Mouse (Mus musculus): ENCODE results near the gene C87436. TPM values are rescaled to one million over a fixed set of nuclear protein-coding genes. Genes with fewer than 3 reads are reported as not detected.
A peak's percentile ranks its signal among the peaks of the same experiment; 100 is the strongest.

Gene C87436
- total and polyA plus RNA-seq, 3 experiments: 5.2 to 8.7 (median 8.1) TPM

GRCm38 (mm10) chr6:86522001-86522911, 84.1 kb downstream of the C87436 start:
- no peaks in the 10 kb centered on the region for H3K9me3 ChIP-seq (replicated peaks; ENCODE audit: low read length)
- TF ChIP-seq ELF1 (IDR thresholded peaks at IDR 0.05; ENCODE audit: low read depth, low read length) (no peak), ZNF384 (IDR thresholded peaks at IDR 0.05; ENCODE audit: low read depth, low read length) (peak; percentile 90)
- in situ Hi-C loops (cut with MboI; ENCODE audit: low pct_ligation_motif_present, low pct_unique_long_range_greater_than_20kb, low sequenced_read_pairs) (no loop called here), dilution Hi-C loops (cut with MboI; ENCODE audit: extremely low pct_ligation_motif_present, extremely low pct_unique_long_range_greater_than_20kb, low sequenced_read_pairs) (no loop called here)
- peaks cover 4 to 44% of the 10 kb centered on the region in 2 experiments for H3K36me3 ChIP-seq (replicated peaks in 1 of 2; ENCODE audit: control insufficient read depth in 1 of 2, insufficient read depth in 1 of 2, low read length in 1 of 2)
- peaks cover 35% of the 10 kb centered on the region for H3K79me2 ChIP-seq (replicated peaks; ENCODE audit: control insufficient read depth, extremely low read depth, insufficient read depth, poor library complexity, severe bottlenecking)
- H3K27me3 ChIP-seq (replicated peaks): no peaks in the 10 kb centered on the region
- no peak for DNase-seq (ENCODE audit: extremely low read depth)
- H3K4me1 ChIP-seq (ENCODE audit: control insufficient read depth in 1 of 2, insufficient read depth in 2 of 2): peaks cover 0 to 22% of the 10 kb centered on the region in 2 experiments; a peak in 2 of 4 replicates
- H3K9ac ChIP-seq (ENCODE audit: insufficient read depth, low read depth): no peak overlapping the region; the same call in 1 of the 2 replicates
- H3K4me3 ChIP-seq (replicated peaks in 1 of 3; ENCODE audit: low read depth in 2 of 3, low read length in 2 of 3, poor library complexity in 1 of 3): no peak overlapping the region
- H3K4me2 ChIP-seq (ENCODE audit: insufficient read depth, low read depth, poor library complexity, severe bottlenecking): no peak overlapping the region
- no peak overlapping the region for H3K27ac ChIP-seq (ENCODE audit: insufficient read depth, low read depth)

Other genes starting within 250 kb of the C87436 start
- not detected in 2 replicates for gene Tgfa, start 243.2 kb upstream of the C87436 start, total RNA-seq (2012; rRNA removed)
- not detected in 2 replicates for gene Tgfa, start 243.2 kb upstream of the C87436 start, total RNA-seq (2014; rRNA removed)
- gene Tgfa, start 243.2 kb upstream of the C87436 start, polyA plus RNA-seq (2012; ENCODE audit: insufficient read length, low read depth): not detected in 2 replicates
- gene Fam136a, start 72.7 kb upstream of the C87436 start, total RNA-seq (2012; rRNA removed): 152 and 200 TPM in 2 replicates
- gene Fam136a, start 72.7 kb upstream of the C87436 start, total RNA-seq (2014; rRNA removed): 339 and 378 TPM in 2 replicates
- gene Fam136a, start 72.7 kb upstream of the C87436 start, polyA plus RNA-seq (2012; ENCODE audit: insufficient read length, low read depth): 160 and 179 TPM in 2 replicates
- 462 and 546 TPM in 2 replicates for gene Snrpg, start 67.1 kb upstream of the C87436 start, total RNA-seq (2012; rRNA removed)
- 137 and 146 TPM in 2 replicates for gene Snrpg, start 67.1 kb upstream of the C87436 start, total RNA-seq (2014; rRNA removed)
- gene Snrpg, start 67.1 kb upstream of the C87436 start, polyA plus RNA-seq (2012; ENCODE audit: insufficient read length, low read depth): 408 and 446 TPM in 2 replicates
- gene Pcyox1, start 41.2 kb upstream of the C87436 start, total RNA-seq (2012; rRNA removed): 12.8 and 14.1 TPM in 2 replicates
- gene Pcyox1, start 41.2 kb upstream of the C87436 start, total RNA-seq (2014; rRNA removed): 10.7 and 12.9 TPM in 2 replicates
- 8.7 TPM in 2 replicates for gene Pcyox1, start 41.2 kb upstream of the C87436 start, polyA plus RNA-seq (2012; ENCODE audit: insufficient read length, low read depth)
- gene Tia1, start 34.2 kb upstream of the C87436 start, total RNA-seq (2012; rRNA removed): 31.8 and 36.8 TPM in 2 replicates
- gene Tia1, start 34.2 kb upstream of the C87436 start, total RNA-seq (2014; rRNA removed): 41.4 and 49.1 TPM in 2 replicates
- 34.0 and 36.1 TPM in 2 replicates for gene Tia1, start 34.2 kb upstream of the C87436 start, polyA plus RNA-seq (2012; ENCODE audit: insufficient read length, low read depth)
- gene Gm44790, start 11.7 kb upstream of the C87436 start, total RNA-seq (2012; rRNA removed): not detected in 2 replicates
- gene Gm44790, start 11.7 kb upstream of the C87436 start, total RNA-seq (2014; rRNA removed): not detected in 2 replicates
- not detected in 2 replicates for gene Gm44790, start 11.7 kb upstream of the C87436 start, polyA plus RNA-seq (2012; ENCODE audit: insufficient read length, low read depth)
- gene Pcbp1, start 87.9 kb downstream of the C87436 start, total RNA-seq (2012; rRNA removed): 68.9 and 81.2 TPM in 2 replicates
- gene Pcbp1, start 87.9 kb downstream of the C87436 start, total RNA-seq (2014; rRNA removed): 47.3 and 73.0 TPM in 2 replicates
- 318 and 337 TPM in 2 replicates for gene Pcbp1, start 87.9 kb downstream of the C87436 start, polyA plus RNA-seq (2012; ENCODE audit: insufficient read length, low read depth)
- 0.13 TPM in 1 of 2 replicates, not detected in the other for gene Asprv1, start 189.8 kb downstream of the C87436 start, total RNA-seq (2012; rRNA removed)
- gene Asprv1, start 189.8 kb downstream of the C87436 start, total RNA-seq (2014; rRNA removed): 0.24 TPM in 1 of 2 replicates, not detected in the other
- gene Asprv1, start 189.8 kb downstream of the C87436 start, polyA plus RNA-seq (2012; ENCODE audit: insufficient read length, low read depth): 0.16 TPM in 1 of 2 replicates, not detected in the other
- gene Mxd1, start 230.8 kb downstream of the C87436 start, total RNA-seq (2012; rRNA removed): 0.88 and 1.6 TPM in 2 replicates
- gene Mxd1, start 230.8 kb downstream of the C87436 start, total RNA-seq (2014; rRNA removed): 0.45 and 0.50 TPM in 2 replicates
- 0.90 and 0.97 TPM in 2 replicates for gene Mxd1, start 230.8 kb downstream of the C87436 start, polyA plus RNA-seq (2012; ENCODE audit: insufficient read length, low read depth)
- gene Snrnp27, start 246.1 kb downstream of the C87436 start, total RNA-seq (2012; rRNA removed): 63.1 and 65.0 TPM in 2 replicates
- 72.7 and 74.2 TPM in 2 replicates for gene Snrnp27, start 246.1 kb downstream of the C87436 start, total RNA-seq (2014; rRNA removed)
- 97.9 and 132 TPM in 2 replicates for gene Snrnp27, start 246.1 kb downstream of the C87436 start, polyA plus RNA-seq (2012; ENCODE audit: insufficient read length, low read depth)